Mouse (Mus musculus): ENCODE measurements around the gene Uri1.

- no peak for TF ChIP-seq CTCF (IDR thresholded peaks at IDR 0.05)
- TF ChIP-seq POLR2A (IDR thresholded peaks at IDR 0.05; ENCODE audit: insufficient read depth, low read depth, low read length) = no peak
- TF ChIP-seq EP300 (IDR thresholded peaks at IDR 0.05; ENCODE audit: insufficient read depth, low read depth, low read length) = no peak
Observed at GRCm38 (mm10) chr7:37978412-37978811, 44.9 kb downstream of the Uri1 start.
